Mouse (Mus musculus) myocyte (in vitro differentiated cells): ENCODE data around the gene Nr4a3.

Experiments used
- CEBPB ChIP-seq: IDR thresholded peaks from 2 replicates; pipeline ENCODE4 v1.6.1; 2011; ENCODE audit warnings: mild to moderate bottlenecking, moderate library complexity; ENCODE audit not compliant: poor library complexity, insufficient read depth, severe bottlenecking
- E2F4 ChIP-seq: IDR thresholded peaks from one replicate; pipeline ENCODE4 v1.6.1; 2011; ENCODE audit warnings: mild to moderate bottlenecking, control low read depth, moderate library complexity; ENCODE audit not compliant: insufficient read depth
- MAX ChIP-seq: IDR thresholded peaks from one replicate; pipeline ENCODE4 v1.6.1; 2011; ENCODE audit warnings: low read depth, mild to moderate bottlenecking, control low read depth
- MYOG ChIP-seq, 3 experiments: IDR thresholded peaks; one replicate each; pipeline ENCODE4 v1.6.1; 2011; ENCODE audit warnings: control low read depth in 2 of 3, low read depth in 2 of 3, mild to moderate bottlenecking in 2 of 3; ENCODE audit not compliant: insufficient read length in 2 of 3, control insufficient read depth in 1 of 3, insufficient read depth in 1 of 3
- POLR2A ChIP-seq: IDR thresholded peaks from one replicate; pipeline ENCODE4 v1.6.1; 2011; ENCODE audit warnings: low read depth, mild to moderate bottlenecking, control low read depth, moderate library complexity; ENCODE audit not compliant: insufficient read length
- POLR2AphosphoS2 ChIP-seq: IDR thresholded peaks from one replicate; pipeline ENCODE4 v1.6.1; 2011; ENCODE audit warnings: low read depth, control low read depth; ENCODE audit not compliant: insufficient read length
- TCF3 ChIP-seq: IDR thresholded peaks from one replicate; pipeline ENCODE4 v1.6.1; 2011; ENCODE audit warnings: low read depth, control low read depth; ENCODE audit not compliant: insufficient read length
- USF1 ChIP-seq: IDR thresholded peaks from one replicate; pipeline ENCODE4 v1.6.1; 2011; ENCODE audit warnings: low read depth, mild to moderate bottlenecking, control low read depth, moderate library complexity

DNA sequence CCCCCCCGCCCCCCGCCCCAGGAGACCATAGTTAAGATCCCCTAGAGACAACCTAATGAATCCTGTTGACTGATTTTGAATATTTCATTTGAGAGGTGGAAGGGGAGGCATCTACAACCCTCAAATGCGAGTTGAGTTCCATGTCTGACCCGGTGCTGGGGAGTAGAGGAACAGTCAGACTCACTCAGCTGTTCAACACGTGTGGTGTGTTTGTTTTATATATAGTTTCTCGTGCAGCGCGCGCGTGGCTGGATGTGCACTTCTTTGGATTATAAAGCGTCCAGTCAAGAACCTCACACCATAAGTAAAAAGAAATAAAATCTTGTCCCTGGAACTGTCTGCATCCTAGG lies 837 bp upstream of the Nr4a3 start:
- TF ChIP-seq POLR2A (no peak), E2F4 (no peak), MYOG (IDR thresholded peaks at IDR 0.05; ENCODE audit: control insufficient read depth in 1 of 3, insufficient read depth in 1 of 3, insufficient read length in 2 of 3, low read depth in 2 of 3) (no peak), CEBPB (no peak), USF1 (no peak), TCF3 (no peak), POLR2AphosphoS2 (no peak), MAX (peak; percentile 48)
